Mouse (Mus musculus) forebrain, postnatal 0 days (tissue): Measurements from ENCODE around the gene Hoxc12. TPM values are rescaled to one million over a fixed set of nuclear protein-coding genes. Genes with fewer than 3 reads are reported as not detected.

Experiments
- ATAC-seq: fragments of 200-750 bp; cut with Nextera tagmentation; 2 replicates; pipeline ENCODE4 v1.8.0; 2017; ENCODE audit warnings: mild to moderate bottlenecking, moderate library complexity
- DNase-seq: peaks from one replicate; pipeline ENCODE4 v3.0.0-alpha.2; 2015
- H3K27ac ChIP-seq: fragments of 300-500 bp; sonication (generic); 2 replicates; pipeline ENCODE4 v1.5.1; 2014; ENCODE audit warnings: low read depth, mild to moderate bottlenecking, antibody characterized with exemption, low read length, moderate library complexity, mixed read lengths
- H3K27me3 ChIP-seq: fragments of 300-500 bp; sonication (generic); 2 replicates; pipeline ENCODE4 v1.6.1; 2014; ENCODE audit warnings: mild to moderate bottlenecking, low read length, mixed read lengths; ENCODE audit not compliant: insufficient read depth
- H3K36me3 ChIP-seq: fragments of 300-500 bp; sonication (generic); 2 replicates; pipeline ENCODE4 v1.6.1; 2014; ENCODE audit warnings: mild to moderate bottlenecking, moderate library complexity; ENCODE audit not compliant: insufficient read depth
- H3K4me1 ChIP-seq: fragments of 300-500 bp; sonication (generic); 2 replicates; pipeline ENCODE4 v1.6.1; 2014; ENCODE audit warnings: antibody characterized with exemption; ENCODE audit not compliant: insufficient read depth
- H3K4me2 ChIP-seq: fragments of 300-500 bp; sonication (generic); 2 replicates; pipeline ENCODE4 v1.6.1; 2014; ENCODE audit warnings: low read depth, mild to moderate bottlenecking, moderate library complexity
- H3K4me3 ChIP-seq: fragments of 300-500 bp; sonication (generic); 2 replicates; pipeline ENCODE4 v1.5.1; 2014; ENCODE audit warnings: low read depth, low read length, mixed read lengths
- H3K9ac ChIP-seq: fragments of 300-500 bp; sonication (generic); 2 replicates; pipeline ENCODE4 v1.6.1; 2014; ENCODE audit warnings: mild to moderate bottlenecking
- H3K9me3 ChIP-seq: fragments of 300-500 bp; sonication (generic); 2 replicates; pipeline ENCODE4 v1.6.1; 2016; ENCODE audit warnings: low read length
- CTCF ChIP-seq: sonication (generic); IDR thresholded peaks from 2 replicates; pipeline ENCODE4 v1.5.1; 2016; ENCODE audit warnings: antibody characterized with exemption, control low read depth, low read depth
- WGBS: fragments of 180-500 bp; shearing (Covaris S2); extraction: QIAGEN DNeasy Blood & Tissue Kit; methylation state at CpG from one replicate; pipeline ENCODE4 v1.1.7; 2014; 5-methylcytosine and 5-hydroxymethylcytosine counted together
- polyA plus RNA-seq: library from polyadenylated mRNA; unstranded; fragments of >200 nt; fragmentation: Nextera tagmentation; extraction: Ambion mirVana; gene quantifications from 2 replicates; pipeline ENCODE4 v1.2.1, GENCODE M21; 2015
- total RNA-seq: library from RNA; depleted of rRNA; stranded (reverse); fragments of >200 nt; gene quantifications from 2 replicates; pipeline ENCODE4 v1.2.3, GENCODE M21; 2014

Hoxc12 gene
- total and polyA plus RNA-seq, 2 experiments from 2014 or later = not detected

- 2% methylated on average over 21 of the region's 21 CpGs for WGBS
- DNase-seq = no peak
- no peak for TF ChIP-seq CTCF
Observed at GRCm38 (mm10) chr15:102972254-102972653, 35.7 kb downstream of the Hoxc12 start.

GRCm38 (mm10) chr15:102972753-102973152, 36.2 kb downstream of the Hoxc12 start:
- H3K9ac ChIP-seq = no peak overlapping the region
- DNase-seq (no peak), ATAC-seq (no peak)
- no peaks in the 10 kb centered on the region for H3K4me1 ChIP-seq
- no peaks in the 10 kb centered on the region for H3K36me3 ChIP-seq
- H3K27ac ChIP-seq = no peak overlapping the region
- no peak overlapping the region for H3K4me3 ChIP-seq
- no peak overlapping the region for H3K4me2 ChIP-seq
- WGBS = 1% methylated on average over 6 of the region's 6 CpGs
- no peaks in the 10 kb centered on the region for H3K9me3 ChIP-seq
- H3K27me3 ChIP-seq = peaks cover 91% of the 10 kb centered on the region
- TF ChIP-seq CTCF = no peak

More at GRCm38 (mm10) chr15:102972254-102972653, 35.7 kb downstream of the Hoxc12 start:
- H3K4me2 ChIP-seq = no peak overlapping the region
- peaks cover 91% of the 10 kb centered on the region for H3K27me3 ChIP-seq
- H3K27ac ChIP-seq = no peak overlapping the region
- ATAC-seq = no peak
- no peaks in the 10 kb centered on the region for H3K9me3 ChIP-seq
- H3K4me1 ChIP-seq = no peaks in the 10 kb centered on the region
- H3K4me3 ChIP-seq = no peak overlapping the region
- H3K36me3 ChIP-seq = no peaks in the 10 kb centered on the region
- H3K9ac ChIP-seq = no peak overlapping the region

DNA sequence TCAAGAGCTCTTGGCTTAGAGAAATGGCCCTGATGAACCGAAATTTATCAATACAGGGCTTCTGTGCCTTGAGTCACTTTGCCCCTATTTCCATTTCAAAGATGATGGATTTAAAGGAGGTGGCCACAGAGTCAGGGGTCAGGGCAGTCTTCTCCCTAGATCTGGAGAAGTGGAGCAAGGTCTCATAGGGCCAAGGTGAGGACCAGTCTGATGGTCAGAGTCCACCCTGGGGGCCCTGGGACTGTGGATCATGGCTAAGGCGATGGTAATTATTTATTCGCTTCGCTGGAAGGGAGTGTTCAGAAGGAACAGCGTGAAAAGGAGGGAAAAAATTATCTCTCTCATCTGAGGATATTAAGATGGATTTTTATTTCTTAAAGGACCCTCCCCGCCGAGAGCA, 38.5 kb downstream of the Hoxc12 start:
- no peaks in the 10 kb centered on the region for H3K36me3 ChIP-seq
- H3K4me3 ChIP-seq = no peak overlapping the region
- H3K4me2 ChIP-seq = no peak overlapping the region
- 5% methylated on average over 7 of the region's 7 CpGs for WGBS
- H3K4me1 ChIP-seq = no peaks in the 10 kb centered on the region
- DNase-seq (no peak), ATAC-seq (no peak)
- H3K9me3 ChIP-seq = no peaks in the 10 kb centered on the region
- TF ChIP-seq CTCF = no peak
- H3K9ac ChIP-seq = no peak overlapping the region
- peaks cover 93% of the 10 kb centered on the region for H3K27me3 ChIP-seq
- no peak overlapping the region for H3K27ac ChIP-seq

GRCm38 (mm10) chr15:102975688-102976111, 39.1 kb downstream of the Hoxc12 start:
- no peak for ATAC-seq
- Histone ChIP-seq H3K27ac (no peak overlapping the region), H3K4me2 (no peak overlapping the region), H3K36me3 (no peaks in the 10 kb centered on the region), H3K9me3 (no peaks in the 10 kb centered on the region), H3K4me1 (no peaks in the 10 kb centered on the region), H3K4me3 (no peak overlapping the region), H3K9ac (no peak overlapping the region), H3K27me3 (peaks cover 93% of the 10 kb centered on the region)
- WGBS = 2% methylated on average over 21 of the region's 21 CpGs
- no peak for DNase-seq
- no peak for TF ChIP-seq CTCF

DNA sequence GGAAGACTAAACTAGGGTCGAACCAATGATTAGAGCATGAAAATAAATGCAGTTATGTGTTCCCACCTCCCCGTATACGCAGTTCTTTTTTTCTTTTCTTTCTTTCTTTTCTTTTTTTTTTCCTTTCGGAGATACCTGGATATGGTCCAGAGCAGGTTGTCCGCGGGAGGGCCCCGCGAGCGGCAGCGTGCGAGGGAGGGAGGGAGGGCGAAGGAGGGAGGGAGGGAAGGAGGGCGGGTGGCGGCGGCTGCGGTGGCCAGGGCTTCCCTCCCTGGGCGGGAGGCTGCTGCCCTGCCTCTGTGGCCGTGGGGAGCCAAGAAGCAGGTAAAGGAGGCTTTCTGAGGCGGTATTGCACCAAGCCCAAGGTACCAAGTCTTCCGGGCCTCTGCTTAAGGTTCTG, 39.6 kb downstream of the Hoxc12 start, which contains the start of gene Hoxc9:
TSS of gene Hoxc9 (plus strand) at position 269 of the 400 bp plus-strand sequence.
- Histone ChIP-seq H3K36me3 (no peaks in the 10 kb centered on the region), H3K4me1 (no peaks in the 10 kb centered on the region), H3K27ac (no peak within 1 kb of the TSS), H3K27me3 (peaks cover 93% of the 10 kb centered on the region), H3K9ac (no peak within 1 kb of the TSS), H3K4me3 (no peak within 1 kb of the TSS), H3K4me2 (no peak within 1 kb of the TSS), H3K9me3 (no peaks in the 10 kb centered on the region)
- no peak for ATAC-seq
- 2% methylated on average over 16 of the region's 20 CpGs for WGBS
- DNase-seq = no peak
- no peak for TF ChIP-seq CTCF

GRCm38 (mm10) chr15:102976631-102977422, 40.3 kb downstream of the Hoxc12 start:
- Histone ChIP-seq H3K9me3 (no peaks in the 10 kb centered on the region), H3K27ac (no peak overlapping the region), H3K27me3 (peaks cover 93% of the 10 kb centered on the region), H3K36me3 (no peaks in the 10 kb centered on the region), H3K4me3 (no peak overlapping the region), H3K4me2 (no peak overlapping the region), H3K9ac (no peak overlapping the region), H3K4me1 (no peaks in the 10 kb centered on the region)
- ATAC-seq (no peak), DNase-seq (no peak)
- no peak for TF ChIP-seq CTCF
- under 1% methylated on average over 37 of the region's 37 CpGs for WGBS

- Histone ChIP-seq H3K4me3 (no peak overlapping the region), H3K4me2 (no peak overlapping the region), H3K27me3 (peaks cover 93% of the 10 kb centered on the region), H3K9me3 (no peaks in the 10 kb centered on the region), H3K27ac (no peak overlapping the region), H3K9ac (no peak overlapping the region), H3K36me3 (no peaks in the 10 kb centered on the region), H3K4me1 (no peaks in the 10 kb centered on the region)
- no peak for ATAC-seq
- WGBS = 1% methylated on average over 16 of the region's 16 CpGs
- DNase-seq = no peak
- no peak for TF ChIP-seq CTCF
Observed at GRCm38 (mm10) chr15:102977423-102977974, 40.9 kb downstream of the Hoxc12 start.
